Mouse (Mus musculus) left cerebral cortex, adult 9 months (tissue): ENCODE measurements around the gene Dpf3.

Source experiments
- DNase-seq, 2 experiments: peaks; one replicate each; pipeline ENCODE4 v3.0.0; 2022; ENCODE audit warnings: low spot score in 2 of 2

The Dpf3 gene

GRCm38 (mm10) chr12:83340960-83341359, 146.6 kb downstream of the Dpf3 start:
- DNase-seq, result no peak

GRCm38 (mm10) chr12:83338345-83338744, 149.2 kb downstream of the Dpf3 start:
- no peak for DNase-seq

- no peak for DNase-seq
Observed at GRCm38 (mm10) chr12:83337776-83338149, 149.8 kb downstream of the Dpf3 start.

DNA sequence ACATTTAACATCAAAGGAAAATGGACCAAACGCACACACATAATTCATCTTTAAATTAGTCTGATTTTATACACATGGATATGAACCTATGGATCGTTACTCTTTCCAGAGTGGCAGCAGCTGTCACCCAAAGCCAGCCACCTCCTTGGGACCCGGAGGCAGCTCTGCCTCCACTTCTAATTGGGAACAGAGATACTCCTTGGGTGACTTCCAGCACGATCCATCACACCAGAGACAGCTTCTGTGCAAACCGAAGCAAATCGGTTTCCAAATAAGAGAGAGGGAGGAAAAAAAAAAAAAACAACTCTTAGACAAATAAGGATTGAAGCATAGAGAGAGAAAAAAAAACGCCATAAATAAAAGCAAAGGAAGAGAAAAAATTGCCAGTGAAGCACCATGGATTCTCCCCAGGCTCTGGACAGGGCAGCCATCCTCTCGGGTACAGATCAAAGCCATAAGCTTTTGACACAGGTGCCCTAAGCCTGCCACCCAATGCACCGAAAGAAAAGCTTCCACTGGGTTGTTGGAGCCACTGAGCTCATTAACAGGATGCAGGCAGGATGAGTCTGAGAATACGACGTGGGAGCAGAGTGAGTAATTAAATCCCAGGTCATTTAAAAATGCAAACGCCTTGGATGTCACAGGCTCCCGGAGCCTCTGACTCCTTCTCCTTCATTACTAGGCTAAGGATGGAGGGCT, 150.3 kb downstream of the Dpf3 start:
- DNase-seq, result no peak

DNA sequence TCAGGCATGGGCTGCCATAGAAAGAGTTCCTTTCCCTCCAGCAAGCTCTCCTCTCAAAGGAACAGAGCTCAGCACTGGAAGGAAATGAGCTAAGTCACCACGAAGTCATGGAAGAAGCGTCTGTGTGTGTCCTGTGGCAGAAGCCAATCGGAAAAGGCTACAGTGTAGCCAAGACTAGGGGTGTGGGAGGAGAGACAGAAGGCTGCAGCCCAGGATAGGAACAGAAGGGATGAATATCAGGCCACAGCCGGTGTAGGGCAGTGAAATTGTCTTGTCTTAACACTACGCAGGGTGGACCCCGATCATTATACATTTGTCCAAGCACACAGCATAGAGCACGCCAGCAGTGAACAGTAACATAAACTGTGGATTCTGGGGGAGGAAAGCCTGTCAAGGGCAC, 157.5 kb downstream of the Dpf3 start:
- DNase-seq, result peak in 1 of 2 experiments; percentile 17

DNA sequence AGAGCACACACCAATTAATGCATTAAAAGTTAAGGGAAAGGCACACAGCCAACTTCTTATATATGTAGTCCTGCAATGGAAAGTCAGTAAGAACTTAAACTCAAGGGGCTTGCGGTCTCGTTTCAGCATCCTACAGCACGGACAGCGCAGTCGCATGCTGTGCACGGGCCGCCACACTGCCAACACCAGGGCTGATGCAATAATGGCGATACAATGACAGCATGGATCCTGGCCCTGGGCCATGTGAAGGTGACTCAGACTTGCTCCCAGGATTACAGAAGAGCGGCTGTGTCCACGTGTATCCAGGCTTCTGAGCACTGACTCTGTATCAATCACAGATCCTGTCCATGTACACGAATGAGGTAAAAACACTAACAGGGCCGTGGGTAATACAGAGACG, 158.6 kb downstream of the Dpf3 start:
- no peak for DNase-seq

DNA sequence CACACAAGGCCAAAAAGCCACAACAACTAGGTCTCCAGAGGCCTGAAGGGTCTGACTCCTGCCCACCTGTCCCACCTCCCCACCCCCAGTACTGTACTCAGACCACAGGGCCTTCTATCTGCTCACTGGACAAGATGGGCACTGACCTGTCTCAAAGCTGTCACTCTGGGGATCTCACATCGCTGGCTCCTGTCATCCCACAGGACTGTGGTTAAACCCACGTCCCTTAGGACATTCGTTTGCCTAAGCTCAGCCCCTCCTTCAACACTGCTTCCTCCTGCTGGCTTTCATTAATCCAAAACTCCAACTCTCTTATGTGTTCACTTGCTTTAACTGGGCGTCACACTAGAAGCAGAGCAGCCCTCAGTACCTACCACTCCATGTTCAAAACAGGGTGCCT, 159.0 kb downstream of the Dpf3 start:
- DNase-seq, result no peak

GRCm38 (mm10) chr12:83327451-83327850, 160.1 kb downstream of the Dpf3 start:
- DNase-seq, result no peak

GRCm38 (mm10) chr12:83320725-83321124, 166.8 kb downstream of the Dpf3 start:
- no peak for DNase-seq

GRCm38 (mm10) chr12:83317646-83318443, 169.7 kb downstream of the Dpf3 start:
- DNase-seq, result no peak

- DNase-seq, result no peak
Observed at GRCm38 (mm10) chr12:83314666-83315065, 172.8 kb downstream of the Dpf3 start.

DNA sequence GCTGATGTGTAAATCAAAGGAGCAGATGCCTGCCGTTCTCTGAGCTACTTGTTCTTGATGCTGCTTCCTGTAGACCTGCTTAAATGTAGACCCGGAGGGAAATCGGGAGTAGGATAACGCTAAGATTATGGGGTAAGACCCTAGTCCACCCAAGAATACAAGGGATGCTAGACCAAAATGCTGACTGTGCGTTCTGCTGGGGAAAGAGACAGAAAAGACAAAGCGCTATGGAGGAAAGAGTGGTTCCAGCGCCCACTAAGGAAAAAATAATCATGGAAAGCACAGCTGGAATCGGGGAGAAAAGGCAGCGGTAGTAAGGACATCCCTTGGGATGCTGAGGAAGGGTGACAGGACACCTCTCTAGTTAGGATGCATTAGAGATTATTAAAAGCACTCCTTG, 174.7 kb downstream of the Dpf3 start:
- DNase-seq, result no peak

DNA sequence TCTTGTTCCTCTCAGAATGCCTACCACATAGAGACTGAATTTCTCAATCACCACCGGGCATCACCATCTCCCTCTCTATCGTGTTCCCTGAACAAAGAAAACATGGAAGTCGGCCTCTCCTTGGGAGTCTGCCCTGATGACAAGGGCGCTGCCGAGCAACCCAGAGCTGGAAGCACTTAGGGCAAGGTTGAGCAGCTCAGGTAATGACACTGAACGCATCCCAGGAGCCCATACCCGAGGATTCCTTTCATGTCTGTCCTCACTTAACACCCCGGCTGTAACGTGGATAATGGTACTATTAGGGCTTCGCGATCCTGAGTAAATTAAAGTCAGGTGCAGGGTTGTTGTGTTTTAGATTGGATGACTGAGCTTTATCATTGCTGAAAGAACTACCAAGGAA, 176.9 kb downstream of the Dpf3 start:
- no peak for DNase-seq

DNA sequence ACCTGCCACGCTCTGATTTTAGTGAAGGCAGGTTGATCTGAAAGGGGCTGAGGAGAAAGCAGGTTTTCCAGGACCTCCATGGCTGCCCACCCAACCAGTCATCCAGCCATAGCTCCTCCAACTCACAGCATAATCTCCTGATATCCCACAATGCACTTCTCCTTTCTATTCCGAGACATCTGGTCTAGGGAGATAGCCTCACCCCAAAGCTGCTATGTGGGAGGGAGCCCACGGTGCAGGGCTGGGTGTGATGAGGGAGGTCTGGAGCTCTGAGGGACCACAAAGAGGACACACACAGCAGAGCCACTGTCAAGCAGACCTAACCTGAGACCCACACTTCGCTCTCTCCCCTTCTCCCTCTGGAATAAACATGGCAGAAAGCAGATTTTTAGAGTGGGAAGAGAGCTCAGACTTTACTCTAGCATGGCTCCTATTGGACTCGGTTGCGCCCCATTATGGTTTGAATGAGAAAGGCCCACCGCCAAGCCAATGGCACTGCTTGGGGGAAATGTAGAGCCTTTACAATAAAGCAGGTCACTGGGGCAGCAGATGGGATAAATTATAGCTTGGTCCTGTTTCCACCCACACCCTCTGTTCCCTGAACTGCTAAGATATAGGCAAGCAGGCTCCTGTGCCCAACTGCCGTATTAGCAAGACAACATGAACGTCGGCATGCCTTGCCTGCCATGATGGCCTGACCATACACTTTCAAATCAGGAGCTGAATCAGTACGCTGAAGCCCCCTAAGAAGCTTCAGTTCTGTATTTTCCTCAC, 178.3 kb downstream of the Dpf3 start:
- DNase-seq, result no peak

- no peak for DNase-seq
Observed at GRCm38 (mm10) chr12:83308627-83309026, 178.9 kb downstream of the Dpf3 start.

GRCm38 (mm10) chr12:83303221-83303620, 184.3 kb downstream of the Dpf3 start:
- no peak for DNase-seq

DNA sequence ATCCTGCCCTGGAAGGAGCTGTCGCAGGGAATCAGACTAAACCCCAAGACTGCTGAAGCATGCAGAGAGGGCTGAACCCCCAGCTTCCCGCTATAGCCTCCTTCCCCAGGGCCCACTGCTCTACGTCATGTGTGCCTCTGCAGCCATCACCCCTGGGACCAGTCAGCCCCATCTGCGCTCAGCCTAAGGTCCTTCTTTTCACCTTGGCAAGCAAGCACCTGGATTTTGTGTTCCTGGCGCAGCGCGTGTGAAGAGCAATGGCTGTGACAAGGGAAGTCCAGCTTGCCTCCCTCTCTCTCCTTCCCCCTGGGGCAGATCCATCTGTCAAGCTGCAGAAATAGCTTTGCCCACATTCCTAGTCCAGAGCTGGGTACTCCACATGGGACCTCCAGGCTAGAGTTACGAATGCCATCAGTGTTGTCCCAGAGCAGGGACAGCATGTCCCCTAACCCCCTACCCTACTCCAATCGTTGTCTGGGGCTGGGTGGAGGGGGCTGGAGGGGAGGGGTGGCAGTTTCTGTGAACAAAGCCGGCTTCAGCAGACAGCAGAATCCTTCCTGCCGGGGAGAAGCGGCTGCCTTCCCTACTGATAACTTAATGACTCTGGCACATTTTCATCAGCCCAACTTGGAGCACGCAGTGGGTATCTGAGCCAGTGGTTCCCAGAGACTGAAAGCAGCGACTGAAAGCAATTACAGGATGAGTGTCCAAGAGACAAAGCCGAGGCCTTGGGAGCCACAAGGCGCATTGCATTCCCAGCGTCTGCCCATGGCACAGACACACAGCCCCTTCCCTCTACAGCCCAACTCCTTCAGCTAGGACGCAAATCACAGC, 185.0 kb downstream of the Dpf3 start:
- peak in 1 of 2 experiments; percentile 22 for DNase-seq

DNA sequence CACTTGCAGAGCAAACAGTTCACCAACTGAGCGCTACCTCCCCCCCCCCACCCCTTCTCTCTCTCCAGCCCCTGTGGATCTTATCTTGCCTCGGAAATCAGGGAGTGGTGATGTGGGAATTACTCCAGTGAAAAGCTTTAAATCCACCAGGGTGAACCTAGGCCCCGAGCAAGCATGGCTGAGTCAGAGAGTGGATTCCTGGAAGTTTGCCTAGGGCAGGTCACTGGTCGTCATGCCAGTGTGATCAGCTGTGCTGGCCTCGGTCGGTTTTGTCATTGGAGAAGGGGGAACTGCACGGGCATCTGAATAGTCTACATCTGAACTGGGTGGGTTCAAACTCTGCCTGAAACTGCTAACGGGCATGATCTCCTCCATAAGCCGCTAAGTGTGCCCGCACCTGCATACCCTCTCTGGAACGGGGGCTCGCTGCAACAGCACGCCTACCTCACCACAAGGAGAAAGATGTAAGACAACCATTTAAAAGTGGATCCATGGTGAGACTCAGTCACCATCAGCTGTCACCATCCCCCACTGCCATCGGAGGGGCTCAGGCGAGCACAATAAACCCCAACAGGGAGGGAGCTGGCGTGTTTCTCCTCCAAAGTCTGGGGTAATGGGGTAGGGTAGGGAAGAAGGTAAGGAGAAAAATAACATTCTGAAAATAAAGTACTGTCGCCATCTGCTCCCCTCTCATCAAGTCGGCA, 185.7 kb downstream of the Dpf3 start:
- no peak for DNase-seq

GRCm38 (mm10) chr12:83298358-83298757, 189.2 kb downstream of the Dpf3 start:
- DNase-seq, result no peak

DNA sequence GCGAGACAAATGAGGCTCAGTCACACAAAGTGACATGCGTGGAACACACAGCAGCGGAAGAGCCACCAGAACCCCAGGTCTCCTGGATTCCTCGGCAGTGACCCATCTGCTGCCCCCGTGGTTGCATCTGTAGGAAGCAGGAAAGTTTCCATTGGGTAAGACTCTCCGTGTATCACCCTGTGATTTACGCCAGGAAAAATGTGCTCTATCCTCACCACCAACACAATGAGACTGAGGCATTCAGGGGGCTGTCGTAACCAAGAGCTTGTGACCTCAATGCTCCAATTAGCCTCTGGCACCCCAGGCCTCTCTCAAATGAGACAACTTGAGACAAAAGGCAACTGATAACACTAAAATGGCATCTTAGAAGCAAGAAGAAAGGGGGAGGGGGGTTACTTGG, 192.5 kb downstream of the Dpf3 start:
- DNase-seq, result no peak

GRCm38 (mm10) chr12:83291915-83292314, 195.6 kb downstream of the Dpf3 start:
- no peak for DNase-seq
